Mouse (Mus musculus): ENCODE results near the gene Nf1. TPM values are rescaled to one million over a fixed set of nuclear protein-coding genes. Genes with fewer than 3 reads are reported as not detected.

Gene Nf1
- polyA plus RNA-seq, 1 experiment from 2014 or later, result 9.0 TPM

- Histone ChIP-seq H3K9ac (no peak overlapping the region), H3K27ac (no peak overlapping the region), H3K36me3 (no peaks in the 10 kb centered on the region), H3K27me3 (replicated peaks) (no peaks in the 10 kb centered on the region), H3K9me3 (no peaks in the 10 kb centered on the region), H3K4me2 (replicated peaks) (no peak overlapping the region), H3K4me1 (peaks cover 40% of the 10 kb centered on the region), H3K4me3 (no peak overlapping the region)
- no peak for ATAC-seq (ENCODE audit: low FRiP score, low read depth)
- WGBS, result 59% methylated on average over 4 of the region's 4 CpGs
Measured at GRCm38 (mm10) chr11:79613711-79614110, 274.2 kb downstream of the Nf1 start.

GRCm38 (mm10) chr11:79614880-79615279 lies 275.4 kb downstream of the Nf1 start:
- H3K27me3 ChIP-seq (replicated peaks), result no peaks in the 10 kb centered on the region
- no peaks in the 10 kb centered on the region for H3K9me3 ChIP-seq
- no peak overlapping the region for H3K9ac ChIP-seq
- H3K4me2 ChIP-seq (replicated peaks), result no peak overlapping the region
- ATAC-seq (ENCODE audit: low FRiP score, low read depth), result no peak
- no peak overlapping the region for H3K27ac ChIP-seq
- WGBS, result 89% methylated on average over 3 of the region's 3 CpGs
- H3K4me1 ChIP-seq, result peaks cover 39% of the 10 kb centered on the region
- H3K36me3 ChIP-seq, result no peaks in the 10 kb centered on the region
- no peak overlapping the region for H3K4me3 ChIP-seq

DNA sequence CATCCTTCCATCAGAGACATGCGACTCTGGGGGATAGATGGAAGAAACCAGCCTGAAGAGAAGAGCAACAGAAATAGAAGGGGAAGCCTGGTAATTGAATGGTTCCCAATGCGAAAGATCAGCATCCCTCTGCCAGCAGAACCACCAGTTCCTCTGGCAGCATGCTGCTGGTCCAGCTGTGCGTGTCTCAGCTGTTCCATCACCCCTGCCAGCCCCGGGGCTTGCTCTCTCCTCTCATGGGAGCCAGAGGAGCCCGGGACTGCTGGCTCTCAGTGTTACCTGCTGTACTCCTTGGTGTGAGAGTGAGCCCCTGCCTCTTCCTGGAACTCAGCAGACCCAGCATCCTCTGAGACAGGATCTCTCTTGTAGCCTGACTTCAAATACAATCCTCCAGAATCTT lies 276.4 kb downstream of the Nf1 start:
- Histone ChIP-seq H3K9ac (no peak overlapping the region), H3K4me3 (no peak overlapping the region), H3K9me3 (no peaks in the 10 kb centered on the region), H3K27me3 (replicated peaks) (no peaks in the 10 kb centered on the region), H3K4me2 (replicated peaks) (no peak overlapping the region), H3K27ac (no peak overlapping the region), H3K36me3 (no peaks in the 10 kb centered on the region; the same call in 1 of the 2 replicates), H3K4me1 (peaks cover 30% of the 10 kb centered on the region)
- WGBS, result 61% methylated on average over 5 of the region's 5 CpGs
- no peak for ATAC-seq (ENCODE audit: low FRiP score, low read depth)

DNA sequence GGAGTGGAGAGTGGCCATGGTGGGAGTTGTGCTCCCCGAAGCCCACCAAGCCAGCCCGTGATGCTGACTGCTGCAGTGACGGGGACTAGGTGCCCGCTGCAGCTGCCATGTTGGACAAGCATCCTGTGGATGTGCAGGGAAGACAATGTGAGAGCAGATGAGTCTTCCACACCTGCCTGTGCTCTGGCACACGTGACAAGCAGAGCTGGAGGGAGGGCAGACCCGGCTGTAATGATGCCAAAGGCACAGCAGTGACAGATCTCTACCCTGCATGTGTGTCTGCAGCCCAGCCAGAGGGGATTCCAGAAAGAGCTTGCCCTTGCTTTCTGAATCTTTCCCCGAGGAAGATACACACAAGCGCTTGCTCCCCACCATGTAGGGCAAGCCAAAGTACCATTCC lies 278.5 kb downstream of the Nf1 start:
- Histone ChIP-seq H3K4me2 (replicated peaks) (no peak overlapping the region), H3K36me3 (peaks cover 7% of the 10 kb centered on the region; the same call in 1 of the 2 replicates), H3K27ac (no peak overlapping the region), H3K4me1 (peaks cover 9% of the 10 kb centered on the region), H3K4me3 (no peak overlapping the region), H3K9me3 (no peaks in the 10 kb centered on the region), H3K27me3 (replicated peaks) (no peaks in the 10 kb centered on the region), H3K9ac (no peak overlapping the region)
- 92% methylated on average over 8 of the region's 8 CpGs for WGBS
- ATAC-seq (ENCODE audit: low FRiP score, low read depth), result no peak

- Histone ChIP-seq H3K9me3 (no peaks in the 10 kb centered on the region), H3K4me1 (peaks cover 4% of the 10 kb centered on the region; the same call in 1 of the 2 replicates), H3K4me3 (no peak overlapping the region), H3K27ac (no peak overlapping the region), H3K4me2 (replicated peaks) (no peak overlapping the region), H3K36me3 (peaks cover 7% of the 10 kb centered on the region; the same call in 1 of the 2 replicates), H3K27me3 (replicated peaks) (no peaks in the 10 kb centered on the region), H3K9ac (no peak overlapping the region)
- 88% methylated on average over 5 of the region's 5 CpGs for WGBS
- ATAC-seq (ENCODE audit: low FRiP score, low read depth), result no peak
Measured at GRCm38 (mm10) chr11:79623029-79623428, 283.5 kb downstream of the Nf1 start.

- no peak overlapping the region for H3K4me2 ChIP-seq (replicated peaks)
- no peaks in the 10 kb centered on the region for H3K27me3 ChIP-seq (replicated peaks)
- no peak overlapping the region for H3K27ac ChIP-seq
- H3K4me1 ChIP-seq, result peaks cover 4% of the 10 kb centered on the region; the same call in 1 of the 2 replicates
- H3K36me3 ChIP-seq, result peaks cover 7% of the 10 kb centered on the region; the same call in 1 of the 2 replicates
- no peak overlapping the region for H3K4me3 ChIP-seq
- WGBS, result 20% methylated on average over 4 of the region's 4 CpGs
- no peaks in the 10 kb centered on the region for H3K9me3 ChIP-seq
- H3K9ac ChIP-seq, result no peak overlapping the region
- ATAC-seq (ENCODE audit: low FRiP score, low read depth), result no peak
Measured at GRCm38 (mm10) chr11:79624801-79625302, 285.4 kb downstream of the Nf1 start.

DNA sequence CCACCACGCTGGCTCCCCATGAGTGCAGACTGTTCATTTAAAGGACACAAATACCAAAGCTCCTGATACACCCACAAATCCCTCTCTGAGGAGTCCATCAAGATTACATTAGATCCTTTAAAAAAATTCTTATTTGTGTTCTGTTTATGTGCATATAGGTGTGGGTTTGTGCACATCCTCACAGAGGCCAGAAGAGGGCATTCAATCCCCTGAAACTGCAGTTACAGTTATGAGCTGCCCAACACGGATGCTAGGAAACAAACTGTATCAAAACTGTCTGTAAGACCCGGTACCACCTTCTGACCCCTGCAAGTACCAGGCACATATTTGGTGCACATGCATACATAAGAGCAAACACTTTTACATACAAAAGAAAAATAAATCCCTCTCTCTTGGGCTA lies 289.2 kb downstream of the Nf1 start:
- Histone ChIP-seq H3K36me3 (peaks cover 6% of the 10 kb centered on the region), H3K27me3 (replicated peaks) (no peaks in the 10 kb centered on the region), H3K9me3 (no peaks in the 10 kb centered on the region), H3K4me2 (replicated peaks) (no peak overlapping the region), H3K27ac (no peak overlapping the region), H3K9ac (no peak overlapping the region), H3K4me3 (no peak overlapping the region), H3K4me1 (peaks cover 4% of the 10 kb centered on the region; the same call in 1 of the 2 replicates)
- 74% methylated on average over 3 of the region's 3 CpGs for WGBS
- ATAC-seq (ENCODE audit: low FRiP score, low read depth), result no peak

- peaks cover 6% of the 10 kb centered on the region for H3K36me3 ChIP-seq
- ATAC-seq (ENCODE audit: low FRiP score, low read depth), result no peak
- no peak overlapping the region for H3K4me2 ChIP-seq (replicated peaks)
- H3K9me3 ChIP-seq, result no peaks in the 10 kb centered on the region
- H3K4me1 ChIP-seq, result peaks cover 4% of the 10 kb centered on the region; the same call in 1 of the 2 replicates
- no peak overlapping the region for H3K9ac ChIP-seq
- H3K27ac ChIP-seq, result no peak overlapping the region
- no peaks in the 10 kb centered on the region for H3K27me3 ChIP-seq (replicated peaks)
- no peak overlapping the region for H3K4me3 ChIP-seq
- WGBS, result 78% methylated on average over 7 of the region's 7 CpGs
Measured at GRCm38 (mm10) chr11:79629752-79630374, 290.4 kb downstream of the Nf1 start.

DNA sequence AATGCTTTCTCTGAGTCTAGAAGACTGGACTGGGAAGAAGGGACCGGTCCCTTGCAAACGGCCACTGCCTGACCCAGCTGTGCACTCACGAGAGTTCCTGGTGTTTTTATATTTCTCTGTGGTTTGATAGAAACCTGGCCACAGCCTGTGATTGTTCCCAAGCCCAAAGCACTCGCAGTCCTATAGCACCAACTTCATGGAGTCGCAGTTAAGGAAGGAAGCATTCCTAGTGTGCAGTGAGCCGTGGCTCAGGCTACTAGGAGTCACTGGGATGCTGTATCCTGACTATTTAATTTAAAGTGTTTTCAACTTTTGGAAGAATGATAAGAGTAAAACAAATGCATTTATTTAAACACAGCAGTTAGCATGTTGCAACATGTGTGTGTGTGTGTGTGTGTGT lies 291.0 kb downstream of the Nf1 start:
- Histone ChIP-seq H3K9ac (no peak overlapping the region), H3K4me3 (no peak overlapping the region), H3K27me3 (replicated peaks) (no peaks in the 10 kb centered on the region), H3K36me3 (peaks cover 6% of the 10 kb centered on the region), H3K27ac (no peak overlapping the region), H3K4me2 (replicated peaks) (no peak overlapping the region), H3K9me3 (peaks cover under 1% of the 10 kb centered on the region; the same call in 1 of the 2 replicates), H3K4me1 (no peaks in the 10 kb centered on the region)
- ATAC-seq (ENCODE audit: low FRiP score, low read depth), result no peak
- 31% methylated on average over 6 of the region's 6 CpGs for WGBS

Other genes starting within 250 kb of the Nf1 start
- gene Ksr1, start 193.3 kb upstream of the Nf1 start, polyA plus RNA-seq (2016; fragmentation: Nextera tagmentation; extraction: Ambion mirVana), result 3.7 and 5.7 TPM in 2 replicates
- 512 and 565 TPM in 2 replicates for gene Wsb1, start 85.0 kb upstream of the Nf1 start, polyA plus RNA-seq (2016; fragmentation: Nextera tagmentation; extraction: Ambion mirVana)
- 0.38 TPM in 1 of 2 replicates, not detected in the other for gene Gm9964, start 42.8 kb upstream of the Nf1 start, polyA plus RNA-seq (2016; fragmentation: Nextera tagmentation; extraction: Ambion mirVana)
- 0.61 and 0.72 TPM in 2 replicates for gene Omg, start 164.4 kb downstream of the Nf1 start, polyA plus RNA-seq (2016; fragmentation: Nextera tagmentation; extraction: Ambion mirVana)
- gene Evi2b, start 184.1 kb downstream of the Nf1 start, polyA plus RNA-seq (2016; fragmentation: Nextera tagmentation; extraction: Ambion mirVana), result 0.37 TPM in 1 of 2 replicates, not detected in the other
- gene Evi2, start 190.9 kb downstream of the Nf1 start, polyA plus RNA-seq (2016; fragmentation: Nextera tagmentation; extraction: Ambion mirVana), result 0.74 and 1.3 TPM in 2 replicates
- 3.0 and 4.3 TPM in 2 replicates for gene Evi2a, start 190.9 kb downstream of the Nf1 start, polyA plus RNA-seq (2016; fragmentation: Nextera tagmentation; extraction: Ambion mirVana)

All from neural tube, embryonic 12.5 days (tissue).